Mouse (Mus musculus) lung, postnatal 14 days (tissue): Measurements from ENCODE around the gene Dnajc8.
"Not testable (repeated sequence)": the region's sequence is repeated elsewhere in the genome, so short reads cannot be mapped to it uniquely, and the experiment has no call there.

Source experiments
- DNase-seq: peaks from one replicate; pipeline ENCODE4 v3.0.0; 2021

Dnajc8 gene

DNA sequence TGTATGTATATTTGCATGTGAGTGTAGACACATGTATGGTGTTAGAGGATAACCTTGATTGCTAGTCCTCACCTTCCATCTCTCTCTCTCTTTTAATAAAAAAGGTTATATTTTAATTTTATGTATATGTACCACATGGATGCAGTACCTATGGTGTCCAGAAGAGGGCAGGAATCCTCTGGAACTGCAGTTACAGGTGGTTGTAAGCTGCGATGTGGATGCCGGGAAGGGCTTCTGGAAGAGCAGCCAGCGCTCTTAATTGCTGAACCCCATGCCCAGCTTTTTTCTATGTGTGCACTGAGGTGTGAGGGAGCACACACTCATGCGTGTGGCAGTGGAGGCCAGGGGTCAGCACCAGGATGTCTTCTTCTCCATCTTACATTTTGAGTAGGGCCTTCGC, 33.8 kb downstream of the Dnajc8 start:
- DNase-seq: no peak

DNA sequence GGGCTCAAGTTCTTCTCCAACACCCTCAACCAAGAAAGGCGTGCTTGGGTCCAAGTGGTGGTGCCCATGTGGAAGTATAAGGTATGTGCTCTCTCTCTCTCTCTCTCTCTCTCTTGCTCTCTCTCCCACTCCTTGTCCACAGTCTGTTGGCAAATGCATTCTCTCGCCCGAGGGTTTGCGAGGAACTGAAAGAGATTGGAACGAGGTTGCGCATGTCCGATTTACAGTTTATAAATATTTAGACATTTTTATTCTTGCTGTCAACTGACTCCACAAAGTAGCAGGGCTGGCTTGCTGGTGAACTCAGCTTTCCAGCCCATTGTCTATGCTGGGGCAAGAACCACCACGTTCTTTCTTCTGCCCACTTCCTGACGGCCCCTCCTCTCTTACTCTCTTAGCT, 35.8 kb downstream of the Dnajc8 start:
- DNase-seq: peak; percentile 37

DNA sequence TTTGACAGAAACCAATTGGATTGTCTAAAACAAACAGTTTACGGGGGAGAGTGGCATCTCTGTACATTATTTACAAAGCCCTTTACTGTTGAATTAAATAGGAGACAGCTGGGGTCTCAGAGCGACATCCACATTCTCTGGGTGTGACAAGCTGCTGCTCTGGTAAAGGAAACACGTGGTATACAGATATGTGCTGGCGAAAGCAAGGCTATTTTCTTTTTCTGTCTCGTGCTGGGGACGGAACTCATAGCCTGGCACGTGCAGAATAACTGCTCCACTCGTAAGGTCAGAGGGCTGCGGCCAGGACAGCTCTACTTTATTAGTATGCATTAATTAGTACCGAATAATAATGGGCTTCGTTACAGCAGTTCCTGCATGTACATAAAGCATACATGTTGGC, 38.0 kb downstream of the Dnajc8 start:
- no peak for DNase-seq

DNA sequence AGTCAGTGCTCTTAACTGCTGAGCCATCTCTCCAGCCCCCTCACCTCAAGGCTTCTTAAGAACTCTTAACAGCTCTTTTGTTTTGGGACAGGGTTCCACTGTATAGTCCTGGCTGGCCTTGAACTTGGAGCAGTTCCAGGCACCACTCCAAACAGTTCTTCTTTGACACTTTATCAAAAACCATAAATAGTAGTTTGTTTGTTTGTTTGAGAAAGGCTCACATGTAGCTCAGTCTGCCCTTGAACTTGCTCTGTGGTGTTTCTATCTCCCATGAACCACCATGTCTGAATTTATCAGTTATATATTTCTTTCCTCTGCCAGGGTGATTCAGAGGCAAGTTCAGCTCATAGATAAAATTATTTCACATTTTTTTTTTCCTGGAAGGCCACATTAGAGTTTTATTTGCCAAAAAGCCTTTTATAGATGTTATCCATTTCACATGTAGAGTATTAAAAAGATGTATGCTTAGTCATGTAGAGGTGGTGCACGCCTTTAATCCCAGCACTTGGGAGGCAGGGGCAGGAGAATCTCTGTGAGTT, 39.5 kb downstream of the Dnajc8 start:
- DNase-seq: no peak

DNA sequence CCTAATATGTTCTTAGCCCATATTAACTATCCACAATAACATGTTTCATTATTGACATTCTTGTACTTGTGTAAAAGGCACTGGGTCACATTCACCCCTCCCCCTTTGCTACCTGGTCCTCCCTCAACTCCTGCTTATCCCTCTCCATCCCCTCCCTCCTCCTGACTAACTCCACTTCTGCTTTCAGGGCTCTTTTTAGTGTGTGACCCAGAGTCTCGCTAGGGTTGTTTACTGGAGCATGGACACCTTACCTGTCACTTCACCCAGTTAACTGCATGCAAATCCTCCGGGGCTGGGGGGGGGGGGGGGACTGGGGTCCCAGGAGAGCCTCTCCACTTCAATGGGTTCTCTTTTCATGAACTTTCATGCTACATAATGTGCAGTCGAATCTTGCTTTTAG, 48.4 kb downstream of the Dnajc8 start:
- no peak for DNase-seq

DNA sequence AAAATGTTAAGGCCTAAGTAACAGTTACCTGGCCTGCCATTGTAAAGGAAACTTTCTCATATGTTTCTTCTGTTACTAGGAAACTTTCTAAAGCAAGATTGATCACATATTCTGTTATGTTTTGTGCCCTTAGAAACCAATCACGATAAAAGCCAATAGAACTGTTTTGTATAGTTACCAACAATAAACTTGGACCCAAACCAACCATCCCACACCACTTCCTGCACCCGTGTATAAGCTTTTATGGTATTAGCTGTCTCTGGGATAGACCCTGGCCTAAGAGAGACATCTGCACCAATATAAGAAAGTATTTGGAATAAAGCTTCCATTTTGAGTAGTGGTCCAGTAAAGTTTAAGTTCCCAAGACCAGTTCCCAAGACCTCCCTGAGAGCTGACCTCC, 49.6 kb downstream of the Dnajc8 start:
- DNase-seq: no peak

DNA sequence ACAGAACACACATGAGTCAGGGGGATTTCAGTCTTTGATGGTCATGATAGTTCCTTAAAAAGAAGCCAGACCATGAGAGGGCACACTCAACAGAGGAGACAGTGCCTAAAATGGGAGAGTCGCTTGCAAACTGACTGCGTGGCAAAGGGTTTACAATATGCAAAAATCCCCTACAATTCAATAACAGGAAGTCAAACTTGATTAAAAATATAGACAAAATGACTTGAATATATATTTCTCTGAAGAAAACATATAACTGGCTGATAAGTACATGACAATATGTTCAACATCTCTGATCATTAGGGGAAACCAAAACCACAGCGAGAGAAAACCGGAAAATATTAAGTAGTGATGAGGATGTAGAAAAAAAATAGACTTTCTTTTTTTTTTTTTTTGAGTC, 50.9 kb downstream of the Dnajc8 start:
- DNase-seq: no peak

DNA sequence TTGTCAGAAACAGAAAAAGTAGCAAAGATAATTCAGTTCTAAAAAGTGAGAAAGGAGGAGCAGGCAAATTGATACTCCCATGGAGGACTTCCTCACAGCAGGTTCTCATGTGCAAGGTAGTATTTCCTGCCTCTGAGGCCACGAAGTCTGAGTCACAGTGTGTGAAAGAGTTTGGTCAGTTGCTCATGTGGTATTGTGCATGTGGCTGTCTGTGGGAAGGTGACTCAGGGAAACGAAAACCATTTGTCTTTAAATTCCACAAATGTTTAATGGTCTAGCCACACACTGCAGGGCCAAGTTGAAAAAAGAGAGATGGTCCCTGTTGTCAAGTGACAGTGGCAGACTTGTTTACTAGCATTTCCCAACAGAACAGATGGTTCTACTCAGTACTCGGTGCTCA, 53.2 kb downstream of the Dnajc8 start:
- no peak for DNase-seq

DNA sequence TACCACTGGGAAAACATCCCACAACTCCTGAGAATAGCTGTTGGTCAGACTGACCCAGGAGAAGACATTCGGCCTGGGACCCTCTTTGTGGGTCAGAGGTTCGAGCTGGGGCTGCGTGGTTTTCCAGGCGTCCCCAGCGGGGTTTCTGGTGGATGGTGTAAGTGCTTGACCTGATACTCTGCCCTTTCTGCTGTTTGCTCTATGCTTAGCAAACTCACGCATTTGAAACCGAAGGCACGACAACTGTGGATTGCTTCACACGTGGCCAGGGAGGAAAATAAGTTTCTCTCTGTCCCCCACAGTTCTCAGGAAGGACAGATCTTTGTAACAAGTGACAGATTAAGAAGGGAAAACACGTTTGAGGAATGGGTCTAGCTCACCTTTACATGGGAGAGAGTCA, 55.3 kb downstream of the Dnajc8 start:
- DNase-seq: no peak

DNA sequence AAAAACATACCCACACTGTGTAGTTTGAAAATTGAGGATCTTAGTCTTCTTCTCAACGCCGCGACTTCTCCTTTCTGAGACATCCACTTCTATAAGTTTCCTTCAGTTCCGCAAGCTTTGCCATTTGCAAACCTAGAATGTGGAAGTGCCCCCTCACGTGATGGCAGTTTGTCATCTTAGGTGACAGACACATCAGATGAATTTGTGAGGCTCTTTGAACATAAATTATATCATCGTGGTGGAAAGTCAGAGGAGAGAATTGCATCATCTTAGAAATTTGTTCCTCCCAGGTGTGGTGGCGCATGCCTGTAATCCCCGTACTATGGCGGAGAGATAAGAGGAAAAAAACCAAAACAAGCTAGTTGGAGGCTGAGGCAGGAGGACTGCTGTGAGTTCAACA, 57.6 kb downstream of the Dnajc8 start:
- DNase-seq: peak; percentile 48

DNA sequence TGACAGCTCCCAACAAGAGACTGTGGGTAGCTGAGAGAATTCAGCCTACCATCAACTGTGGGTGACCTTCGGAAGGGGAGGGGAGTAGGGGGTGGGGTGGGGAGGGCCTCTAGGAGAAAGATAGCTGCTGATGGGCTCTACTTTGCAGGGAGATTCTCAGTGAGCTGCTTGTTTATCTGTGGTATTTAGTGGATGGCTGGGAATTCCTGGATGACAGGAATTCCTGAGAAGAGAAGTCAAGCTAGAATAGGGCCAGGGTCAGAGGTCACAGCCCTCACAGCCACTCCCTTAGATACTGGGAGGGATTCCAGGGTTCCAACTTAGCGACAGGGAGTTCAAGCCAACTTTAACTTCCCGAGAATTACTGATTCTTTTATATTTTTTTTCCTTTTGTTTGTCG, 58.8 kb downstream of the Dnajc8 start:
- no peak for DNase-seq

DNA sequence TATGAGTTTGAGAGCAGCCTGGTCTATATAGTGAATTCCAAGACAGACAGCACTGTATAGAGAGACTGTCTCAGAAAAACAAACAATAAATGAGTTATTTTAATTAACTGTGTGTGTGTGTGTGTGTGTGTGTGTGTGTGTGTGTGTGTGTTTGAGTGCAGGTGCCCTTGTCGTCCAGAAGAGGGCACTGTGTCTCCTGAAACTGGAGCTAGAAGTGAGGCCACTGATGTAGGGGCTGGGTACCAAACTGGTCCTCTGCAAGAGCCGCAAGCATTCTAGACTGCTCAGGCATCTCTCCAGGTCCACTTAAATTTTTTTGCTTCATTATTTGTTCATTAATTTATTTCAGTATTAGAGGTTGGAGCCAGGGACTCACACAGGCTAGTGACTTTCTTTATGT, 63.5 kb downstream of the Dnajc8 start:
- DNase-seq: no peak

DNA sequence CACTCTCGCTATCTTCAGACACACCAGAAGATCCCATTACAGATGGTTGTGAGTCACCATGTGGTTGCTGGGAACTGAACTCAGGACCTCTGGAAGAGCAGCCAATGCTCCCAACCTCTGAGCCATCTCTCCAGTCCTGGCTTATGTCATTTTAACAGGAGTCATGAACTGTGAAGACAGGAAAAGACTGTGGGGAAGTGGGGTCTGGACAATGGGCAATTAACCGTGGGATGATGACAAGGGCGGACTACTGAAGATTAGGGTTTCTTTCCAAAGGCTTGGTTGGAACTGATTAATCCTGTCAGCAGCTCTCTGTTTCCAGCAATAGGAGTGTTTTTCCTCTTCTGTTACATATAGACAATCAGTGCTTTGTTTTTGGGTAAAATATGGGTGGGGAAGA, 64.4 kb downstream of the Dnajc8 start:
- DNase-seq: no peak

DNA sequence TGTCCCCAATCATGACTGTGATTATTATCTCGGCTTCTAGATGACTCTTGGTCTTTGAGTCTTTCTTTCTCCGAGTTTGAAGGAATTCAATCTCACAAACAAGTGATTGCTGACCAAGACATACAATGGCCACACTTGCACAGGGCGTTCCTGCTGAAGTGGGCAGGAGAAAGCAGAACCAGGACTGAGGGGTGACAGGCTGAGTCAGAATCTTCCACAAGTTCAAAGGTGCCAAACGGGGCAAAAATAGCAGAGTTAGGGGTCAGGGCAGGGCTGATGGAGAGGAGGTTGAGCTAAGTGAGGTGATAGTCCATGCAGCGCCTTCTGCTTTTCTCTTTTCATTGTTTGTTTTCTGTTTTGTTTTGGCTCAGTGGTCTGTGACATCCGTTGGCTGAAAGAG, 65.1 kb downstream of the Dnajc8 start:
- no peak for DNase-seq

DNA sequence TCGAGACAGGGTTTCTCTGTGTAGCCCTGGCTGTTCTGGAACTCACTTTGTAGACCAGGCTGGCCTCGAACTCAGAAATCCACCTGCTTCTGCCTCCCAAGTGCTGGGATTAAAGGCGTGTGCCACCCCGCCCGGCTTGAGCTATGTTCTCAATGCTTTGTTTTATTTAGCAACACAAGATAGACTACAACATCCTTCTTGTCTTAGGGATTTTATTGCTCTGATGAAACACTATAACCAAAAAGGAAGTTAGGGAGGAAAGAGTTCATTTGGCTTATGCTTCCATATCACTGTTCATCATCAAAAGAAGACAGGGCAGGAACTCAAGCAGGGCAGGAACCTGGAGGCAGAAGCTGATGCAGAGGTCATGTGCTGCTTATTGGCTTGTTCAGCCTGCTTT, 65.9 kb downstream of the Dnajc8 start:
- DNase-seq: not testable (repeated sequence)
